Mouse (Mus musculus) neutrophil, adult 65 days (primary cell): Measurements from ENCODE around the gene Hils1. TPM values are rescaled to one million over a fixed set of nuclear protein-coding genes. Genes with fewer than 3 reads are reported as not detected.

Source experiments
- total RNA-seq: library from RNA; stranded (reverse); gene quantifications from 2 replicates; pipeline ENCODE4 v1.2.4, GENCODE M21; 2023

The Hils1 gene
- not detected in 2 replicates for total RNA-seq

GRCm38 (mm10) chr11:94967419-94967818 lies at the start of gene Hils1:
Gene Hils1, plus strand, starts transcription at chr11:94967593.

GRCm38 (mm10) chr11:94936045-94936444 lies 31.3 kb upstream of the Hils1 start, which contains the start of gene Col1a1:
Gene Col1a1, plus strand, starts transcription at chr11:94936224.

GRCm38 (mm10) chr11:94976199-94976598 lies 8.8 kb downstream of the Hils1 start, which contains the start of gene Sgca:
Gene Sgca, minus strand, starts transcription at chr11:94976327.

GRCm38 (mm10) chr11:94990749-94991577 lies 23.6 kb downstream of the Hils1 start, which contains the start of gene Ppp1r9b:
Gene Ppp1r9b, plus strand, starts transcription at chr11:94991035.

GRCm38 (mm10) chr11:95009629-95010014 lies 42.2 kb downstream of the Hils1 start, which contains the start of gene Samd14:
Gene Samd14, plus strand, starts transcription at chr11:95009879.

Other genes with a start within 250 kb of the Hils1 start
- not detected in 2 replicates for gene Cdc34b, start 225.8 kb upstream of the Hils1 start, total RNA-seq
- gene Tmem92, start 184.9 kb upstream of the Hils1 start, total RNA-seq: not detected in 2 replicates
- 139 and 187 TPM in 2 replicates for gene Col1a1, start 31.4 kb upstream of the Hils1 start, total RNA-seq
- gene Sgca, start 8.7 kb downstream of the Hils1 start, total RNA-seq: not detected in 2 replicates
- 82.7 and 95.5 TPM in 2 replicates for gene Ppp1r9b, start 23.4 kb downstream of the Hils1 start, total RNA-seq
- 1.3 and 1.4 TPM in 2 replicates for gene Samd14, start 42.3 kb downstream of the Hils1 start, total RNA-seq
- 2.2 and 4.4 TPM in 2 replicates for gene Pdk2, start 73.8 kb downstream of the Hils1 start, total RNA-seq
- gene Itga3, start 109.2 kb downstream of the Hils1 start, total RNA-seq: not detected in 2 replicates
- not detected in 2 replicates for gene Dlx3, start 152.5 kb downstream of the Hils1 start, total RNA-seq
- not detected in 2 replicates for gene Dlx4, start 178.7 kb downstream of the Hils1 start, total RNA-seq